Mouse (Mus musculus) monocyte, adult 2 months (primary cell): Measurements from ENCODE around the gene Patl2.
"Not testable (repeated sequence)": the region's sequence is repeated elsewhere in the genome, so short reads cannot be mapped to it uniquely, and the experiment has no call there.

Experiments
- DNase-seq, 2 experiments: peaks; one replicate each; pipeline ENCODE4 v3.0.0; 2022; ENCODE audit warnings: low spot score in 2 of 2, low read depth in 1 of 2

Patl2 gene

DNA sequence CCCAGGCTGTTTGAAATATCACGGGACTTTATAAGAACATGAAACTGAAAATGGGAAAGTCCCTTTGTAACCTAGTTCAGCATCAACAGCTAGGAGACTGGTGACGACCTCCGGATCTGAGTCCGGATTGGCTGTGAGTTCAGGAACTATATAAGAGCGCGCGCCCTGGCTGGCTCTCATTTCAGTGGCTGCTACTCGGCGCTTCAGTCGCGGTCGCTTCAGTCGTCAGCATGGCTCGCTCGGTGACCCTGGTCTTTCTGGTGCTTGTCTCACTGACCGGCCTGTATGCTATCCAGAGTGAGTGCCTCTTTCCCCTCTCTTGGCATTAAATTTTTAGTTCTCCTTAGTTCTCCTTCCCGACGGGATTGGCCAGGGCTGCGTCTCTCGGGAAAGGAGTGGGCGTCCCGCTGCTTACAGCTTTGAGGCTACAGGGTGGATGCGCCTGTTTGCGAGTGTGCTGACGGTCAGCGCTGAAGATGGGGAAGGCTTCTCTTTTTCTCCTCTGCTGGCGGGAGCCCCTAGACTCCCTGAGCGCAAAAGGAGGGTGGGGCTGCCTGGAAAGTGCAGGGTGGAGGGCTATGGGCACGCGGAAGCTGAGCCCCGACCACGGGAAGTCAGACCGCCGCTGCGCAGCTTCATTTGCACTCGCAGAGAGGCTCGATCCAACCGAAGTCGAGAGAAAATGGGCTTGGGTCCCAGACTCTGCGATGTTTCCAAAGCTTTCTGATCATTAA, 38.3 kb downstream of the Patl2 start, which contains the start of gene B2m:
TSS of gene B2m (plus strand) at position 179 of the 734 bp plus-strand sequence.
- peak; percentile 92 to 93 for DNase-seq

DNA sequence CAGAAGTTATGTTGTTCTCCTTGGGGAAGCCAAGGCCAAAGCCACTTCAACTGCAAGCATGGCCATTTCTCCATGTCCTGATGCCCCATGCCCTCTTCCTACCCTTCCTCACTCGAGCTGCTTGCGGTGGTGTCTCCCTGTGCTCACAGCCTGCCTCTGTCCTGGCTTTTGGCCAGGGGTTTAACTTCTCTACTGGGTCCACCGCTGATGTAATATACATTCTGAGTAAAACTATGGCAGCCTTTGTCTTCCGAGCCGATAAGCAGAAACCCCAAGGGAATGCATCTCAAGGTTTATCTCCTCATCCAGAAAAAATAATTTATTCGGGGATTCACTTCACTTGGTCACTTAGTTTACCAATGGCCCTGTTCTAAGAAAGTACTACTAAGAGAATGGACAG, 39.3 kb downstream of the Patl2 start:
- DNase-seq, result peak in 1 of 2 experiments; percentile 46

DNA sequence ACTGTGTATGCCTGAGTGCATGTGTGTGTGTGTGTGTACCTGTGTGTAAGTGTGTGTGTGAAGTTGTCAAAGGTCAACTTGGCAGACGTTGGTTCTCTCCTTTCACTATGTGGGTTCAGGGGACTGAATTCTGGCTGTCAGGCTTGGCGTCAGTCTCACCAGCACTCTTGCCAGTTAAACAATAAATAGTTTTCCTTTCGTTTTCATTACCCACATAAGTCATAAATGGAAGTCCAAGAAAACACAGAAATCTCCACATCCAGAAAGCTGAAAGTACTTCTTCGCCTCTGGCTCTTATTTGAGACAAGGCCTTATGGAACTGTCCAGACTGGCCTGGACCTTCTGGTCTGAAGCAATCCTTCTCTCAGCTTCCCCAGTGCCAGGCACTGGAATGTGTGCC, 40.2 kb downstream of the Patl2 start:
- no peak for DNase-seq

DNA sequence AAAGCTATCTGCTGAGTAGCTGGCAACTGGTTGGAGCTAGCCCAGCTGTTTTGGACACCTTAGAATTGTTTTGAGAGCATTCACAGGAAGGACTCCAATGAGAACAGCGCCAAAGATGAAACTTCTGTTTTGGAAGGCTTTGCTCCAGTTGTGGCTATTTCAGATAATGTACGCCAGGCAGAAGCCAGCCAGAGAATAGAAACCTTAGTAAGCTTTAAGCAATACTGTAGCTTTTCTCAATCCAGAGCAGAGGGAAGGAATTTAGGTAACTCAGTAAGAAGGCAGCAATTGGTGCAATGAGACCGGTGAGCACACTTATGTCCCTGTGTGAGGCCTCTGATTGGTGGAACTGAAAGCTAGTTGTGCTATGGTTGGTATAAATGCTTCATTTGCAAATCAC, 42.9 kb downstream of the Patl2 start:
- no peak for DNase-seq

DNA sequence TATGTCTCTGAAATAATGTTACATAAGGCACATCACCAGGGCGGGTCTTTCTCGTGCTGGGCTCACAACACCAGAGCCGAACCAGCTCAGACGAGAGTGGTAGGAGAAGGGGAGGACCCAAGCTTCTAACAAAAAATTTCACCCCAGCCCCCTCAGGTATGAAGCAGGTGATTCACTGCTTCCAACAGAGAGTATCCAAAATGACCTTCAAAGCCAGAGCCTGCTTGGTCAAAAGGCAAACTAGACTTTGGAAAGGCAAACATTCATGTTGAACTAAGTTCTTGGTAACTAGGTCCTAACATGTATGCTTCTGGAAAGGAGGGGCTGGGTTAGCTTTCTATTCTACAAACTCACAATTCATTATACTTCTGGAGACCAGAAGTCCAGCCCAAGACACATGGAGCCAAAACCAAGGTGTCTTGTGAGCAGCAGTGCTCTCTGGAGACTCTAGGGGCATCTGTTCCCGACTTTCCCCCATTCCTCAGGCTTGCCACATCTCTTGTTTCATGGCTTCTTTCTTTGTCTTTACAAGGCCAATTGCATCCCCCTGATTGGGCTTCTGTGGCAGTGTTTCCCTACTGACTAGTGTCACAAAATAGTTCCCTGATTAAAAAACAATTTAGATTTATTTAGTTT, 44.5 kb downstream of the Patl2 start:
- no peak for DNase-seq

DNA sequence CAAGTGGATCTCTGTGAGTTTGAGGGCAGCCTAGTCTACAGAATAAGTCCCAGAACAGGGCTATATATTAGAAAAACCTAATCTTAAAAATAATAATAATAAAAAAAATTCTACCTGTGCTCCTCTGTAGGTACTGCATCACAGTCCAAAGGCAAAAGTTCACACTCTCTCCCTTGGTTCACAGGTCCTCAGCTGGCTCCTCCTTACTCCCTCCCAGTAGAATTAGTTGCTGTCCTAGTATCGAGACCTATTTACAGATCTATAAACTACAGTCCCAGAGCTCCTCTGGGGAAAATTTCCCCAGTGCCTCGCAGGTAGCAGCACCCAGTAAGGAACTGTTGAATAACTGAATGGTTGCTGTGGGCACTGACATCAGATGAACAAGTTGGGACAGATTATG, 45.2 kb downstream of the Patl2 start:
- no peak for DNase-seq

DNA sequence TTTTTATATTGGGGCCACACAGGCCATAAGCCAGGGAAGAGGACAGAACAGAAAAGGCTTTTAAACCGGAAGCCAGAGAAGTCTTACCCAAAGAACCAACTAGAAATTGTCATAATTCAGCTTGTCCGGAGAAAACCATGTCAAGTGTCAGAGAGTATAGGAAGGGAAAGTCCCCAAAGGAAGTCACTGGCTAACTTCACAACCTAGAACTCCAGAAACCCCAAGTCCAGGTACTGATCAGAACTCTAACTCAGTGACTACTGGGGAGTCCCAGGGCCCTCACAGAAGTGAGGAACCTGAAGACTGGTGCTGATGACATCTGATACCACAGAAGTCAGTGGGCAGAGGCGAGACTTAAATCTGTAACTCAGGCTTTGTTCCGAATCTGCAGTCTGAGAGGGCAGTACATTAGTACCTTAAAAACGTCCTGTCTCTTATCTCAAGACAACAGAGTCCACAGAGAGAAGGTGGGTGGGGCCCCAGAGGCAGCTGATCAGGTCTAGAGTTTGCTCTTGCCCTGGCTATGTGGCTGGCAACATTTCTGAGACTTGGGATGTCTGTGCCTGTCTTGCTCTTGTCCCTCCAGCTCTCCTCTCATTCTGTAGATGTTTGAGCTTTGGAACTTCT, 48.0 kb downstream of the Patl2 start:
- DNase-seq, result no peak

DNA sequence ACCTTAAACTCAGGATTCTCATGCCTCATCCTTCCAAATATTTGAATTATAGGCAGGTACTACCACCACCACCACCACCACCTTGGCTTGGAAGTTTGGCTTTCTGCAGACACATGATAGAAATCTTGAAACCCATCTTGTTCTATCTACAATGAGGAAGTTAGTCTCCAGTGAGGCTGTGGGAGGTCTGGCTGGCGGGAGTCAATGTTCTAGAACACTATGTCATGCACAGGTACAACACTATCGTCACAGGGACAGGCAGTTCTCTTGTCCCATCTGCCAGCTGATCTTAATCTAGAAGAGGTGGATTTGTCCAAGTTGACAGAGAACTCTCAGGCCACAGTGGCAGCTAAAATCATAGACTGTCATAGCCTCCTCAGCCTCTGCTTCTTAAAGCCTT, 53.4 kb downstream of the Patl2 start:
- no peak for DNase-seq

DNA sequence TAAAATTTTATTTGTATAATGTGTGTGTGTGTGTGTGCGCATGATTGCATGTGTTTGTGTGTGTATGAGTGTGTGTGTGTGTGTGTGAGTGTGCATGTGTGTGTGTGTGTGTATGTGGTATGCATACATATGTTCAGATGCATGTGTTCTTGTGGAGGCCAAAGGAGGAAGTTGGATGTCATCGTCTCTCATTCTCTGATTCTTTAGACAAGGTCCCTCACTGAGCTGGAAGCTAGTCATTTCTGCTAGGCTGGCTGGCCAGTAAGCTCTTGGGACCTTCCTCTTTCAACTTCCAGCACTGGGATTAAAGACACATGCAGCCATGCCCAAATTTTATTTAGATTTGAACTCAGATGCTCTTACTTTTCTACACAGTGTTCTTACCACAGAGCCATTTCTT, 53.9 kb downstream of the Patl2 start:
- no peak for DNase-seq

DNA sequence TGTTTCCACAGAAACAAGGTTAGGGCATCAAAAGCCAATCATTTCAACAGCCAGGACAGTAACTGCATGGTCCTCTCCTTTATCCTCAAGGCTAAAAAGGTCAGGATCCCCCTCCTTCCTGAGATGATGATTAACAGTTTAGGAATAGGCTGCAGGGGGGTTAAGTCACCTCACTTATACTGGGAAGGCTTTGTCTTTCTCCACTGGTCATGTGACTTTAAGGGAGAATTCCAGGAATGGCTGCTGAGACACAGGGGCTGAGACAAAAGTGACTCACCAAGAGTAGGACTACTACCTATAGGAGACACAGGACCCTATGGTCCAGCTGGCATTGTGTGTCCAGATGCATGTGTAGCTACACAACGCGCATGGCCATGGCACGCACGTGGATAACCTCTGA, 58.4 kb downstream of the Patl2 start:
- DNase-seq, result no peak

DNA sequence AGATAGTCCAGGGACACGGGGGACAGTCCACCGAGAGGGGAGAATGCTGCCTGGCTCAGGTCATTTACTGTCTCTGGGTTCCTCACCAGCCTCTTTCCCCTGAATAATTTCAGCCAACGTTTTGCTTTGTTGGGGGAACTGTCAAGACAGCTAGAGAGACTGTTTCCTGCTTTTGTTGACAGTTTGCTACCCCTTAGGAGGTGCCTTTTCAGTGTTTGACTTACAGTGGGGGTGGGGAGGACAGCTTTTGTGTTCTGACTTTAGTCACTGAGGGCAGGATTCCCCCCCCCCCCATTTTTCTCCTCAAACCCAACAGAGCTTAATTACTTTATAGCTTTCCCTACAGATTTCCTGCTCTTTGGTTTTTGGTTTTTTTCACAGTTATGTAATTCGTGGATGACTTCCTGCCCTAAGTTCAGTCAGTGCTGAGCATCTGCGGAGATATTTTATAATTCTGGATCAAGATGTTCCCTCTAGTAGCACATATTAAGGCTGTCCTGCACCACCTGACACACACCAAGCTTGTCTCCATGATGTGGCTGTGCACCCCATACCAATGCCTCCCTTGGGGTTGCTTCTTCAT, 59.1 kb downstream of the Patl2 start:
- DNase-seq, result no peak

DNA sequence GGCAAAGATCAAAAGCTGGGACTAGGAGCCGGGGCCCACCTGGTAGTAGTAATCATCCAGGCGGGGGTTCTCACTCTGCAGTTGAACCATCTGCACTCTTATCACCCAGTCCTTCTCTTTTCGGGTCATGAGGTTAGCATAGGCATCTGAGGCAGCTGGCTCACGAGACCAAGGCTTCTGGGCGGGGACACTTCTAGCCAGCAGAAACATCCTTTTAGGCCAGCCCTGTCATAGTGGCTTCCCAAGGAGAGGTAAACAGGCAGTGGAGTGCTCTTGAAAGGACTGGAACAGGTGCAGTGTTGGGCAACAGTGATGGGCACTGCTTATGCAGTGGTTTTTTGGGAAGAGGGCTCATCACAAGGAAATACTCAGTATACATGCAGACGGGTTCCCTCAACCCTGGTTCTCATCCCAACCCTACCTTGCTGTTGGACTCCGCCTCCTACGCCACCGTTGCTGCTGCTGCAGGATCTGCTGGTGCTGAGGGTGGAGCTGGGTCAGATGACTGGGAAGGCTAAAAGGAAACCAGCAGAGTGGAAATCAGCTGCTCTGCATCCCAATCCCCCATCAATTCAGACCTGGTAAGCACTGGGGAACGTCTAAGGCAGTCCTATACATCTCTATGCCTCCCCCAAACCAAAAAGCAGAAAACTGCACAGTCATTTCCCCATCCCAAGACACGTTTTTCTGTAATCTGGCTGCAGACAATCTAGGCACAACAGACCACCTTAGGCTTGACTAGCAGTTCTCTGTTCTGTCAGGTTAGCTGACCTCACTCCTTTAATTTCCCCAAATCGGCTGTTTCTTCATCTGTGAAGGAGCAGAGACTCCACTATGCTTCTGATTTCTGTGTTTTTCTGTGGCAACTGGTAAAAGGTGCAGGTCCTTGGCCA, 60.1 kb downstream of the Patl2 start:
- DNase-seq, result no peak

DNA sequence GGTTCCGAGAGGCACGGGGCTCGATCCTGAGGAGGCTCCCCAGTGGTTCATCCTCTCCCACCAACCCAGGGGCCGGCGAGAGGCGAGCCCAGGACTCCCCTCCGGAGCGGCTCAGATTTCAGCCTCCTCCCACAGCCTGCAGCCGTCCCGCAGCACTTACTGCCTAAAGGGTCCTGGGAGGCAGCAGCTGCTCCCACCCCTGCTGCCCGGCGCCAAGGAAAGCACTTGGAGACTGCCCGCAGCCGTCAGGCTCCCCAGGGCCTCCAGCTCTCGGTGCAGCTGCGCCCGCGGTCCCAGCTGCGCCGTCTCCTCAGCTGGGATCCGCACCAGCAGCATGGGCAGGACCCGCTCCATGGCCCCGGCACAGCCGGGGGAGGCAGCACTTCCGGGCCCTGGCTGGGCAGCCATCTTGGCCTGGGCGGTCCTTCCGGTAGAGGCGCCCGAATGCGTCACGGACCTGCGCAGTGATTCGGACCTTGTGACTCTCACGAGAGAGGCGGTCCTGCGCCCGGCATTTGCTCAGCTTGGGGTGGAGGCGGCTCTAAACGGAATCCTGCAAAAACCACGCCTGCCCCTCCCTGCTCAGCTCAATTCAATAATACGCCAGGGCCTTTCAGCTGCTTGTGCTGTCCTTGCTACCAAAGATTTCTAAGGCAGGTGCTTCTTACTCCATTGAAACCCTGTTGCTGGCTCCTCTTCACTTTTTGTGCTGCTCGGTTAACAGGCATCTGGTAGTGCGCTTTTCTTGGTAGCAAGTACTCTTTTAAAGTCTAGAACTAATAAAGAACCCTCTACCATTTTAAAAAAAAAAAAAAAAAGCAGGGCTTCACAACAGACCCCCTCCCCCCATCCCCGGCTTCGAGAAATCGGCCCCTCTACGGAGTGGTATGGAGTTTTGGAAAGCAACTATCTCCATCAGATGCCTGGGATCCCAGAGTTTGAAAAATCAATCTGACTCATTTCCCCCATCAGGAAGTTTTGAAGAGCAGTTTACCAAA, 67.7 kb downstream of the Patl2 start, which contains the start of gene Spg11:
TSS of gene Spg11 (minus strand) at position 426 of the 998 bp plus-strand sequence.
- peak; percentile 91 to 98 for DNase-seq

DNA sequence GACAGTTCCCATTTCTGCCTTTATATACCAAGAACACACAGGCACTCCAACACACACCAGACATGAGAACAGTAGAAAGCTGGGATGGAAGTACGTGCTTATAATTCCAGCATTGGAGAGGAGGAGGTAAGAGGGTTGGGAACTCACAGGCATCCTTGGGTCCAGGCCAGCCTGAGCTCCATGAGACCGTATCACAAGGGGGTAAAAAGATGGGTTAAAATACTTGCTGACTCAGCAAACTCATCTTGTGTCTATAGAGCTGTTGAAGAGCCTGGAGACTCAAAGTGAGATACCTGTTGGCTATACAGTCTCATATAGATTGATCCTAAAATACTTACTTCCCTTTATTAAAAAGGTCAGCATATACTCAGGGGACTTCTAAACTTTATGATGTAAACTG, 69.1 kb downstream of the Patl2 start:
- no peak for DNase-seq

DNA sequence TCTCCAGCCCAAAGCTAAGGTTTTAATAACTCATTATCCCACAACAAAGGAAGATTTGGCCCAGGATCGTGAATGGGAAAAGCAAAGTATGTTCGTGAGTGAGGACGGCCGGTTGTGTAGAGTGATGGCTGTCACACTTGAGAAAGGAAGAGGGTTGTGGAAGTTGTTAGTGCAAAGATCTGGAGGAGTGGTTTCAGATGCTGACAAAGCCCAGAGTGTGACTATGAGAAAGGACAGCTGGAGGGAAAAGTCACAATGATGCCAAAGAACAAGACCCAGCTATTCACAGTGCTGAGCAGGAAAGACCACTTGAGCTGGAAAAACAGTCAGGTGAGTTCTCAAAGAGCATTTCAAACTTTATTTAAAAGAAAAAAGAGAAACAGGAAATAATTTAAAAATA, 76.3 kb downstream of the Patl2 start:
- no peak for DNase-seq

DNA sequence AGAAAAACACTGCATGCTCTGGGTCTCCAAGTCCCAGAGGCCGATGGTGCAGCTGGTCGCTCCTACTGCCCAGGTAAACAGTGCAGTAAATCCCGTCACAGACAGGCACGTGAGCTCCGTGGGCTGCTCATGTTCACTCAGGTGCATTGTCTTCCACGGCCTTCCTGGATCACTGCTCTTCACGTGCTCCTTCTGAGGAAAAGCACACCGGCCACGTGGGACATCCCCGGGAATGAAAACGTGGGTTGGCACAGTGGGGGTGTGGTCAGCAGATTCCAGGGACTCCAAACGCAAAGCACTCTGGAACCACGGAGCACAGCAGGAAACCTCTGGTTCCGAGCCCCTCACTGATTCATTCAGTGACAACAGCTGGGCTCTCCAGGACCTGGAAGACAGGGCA, 77.9 kb downstream of the Patl2 start:
- DNase-seq, result no peak

DNA sequence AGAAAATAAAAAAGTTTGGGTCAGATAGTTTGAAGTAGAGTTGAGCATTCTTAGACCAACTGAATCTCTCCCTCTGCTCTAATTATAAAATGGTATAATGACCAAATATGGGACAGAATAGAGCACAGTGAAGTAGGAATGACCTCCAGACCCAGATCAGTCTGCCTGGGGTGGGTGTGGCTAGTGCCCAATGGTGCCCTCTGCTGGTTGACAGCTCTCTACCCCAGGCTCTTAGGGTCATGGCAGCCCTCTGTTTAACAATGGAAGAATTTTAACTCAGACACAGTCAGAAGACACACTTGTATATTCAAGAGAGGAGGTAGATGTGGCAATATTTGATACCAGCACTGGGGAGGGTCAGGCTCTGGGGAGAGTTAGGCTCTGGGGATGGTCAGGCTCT, 83.9 kb downstream of the Patl2 start:
- no peak for DNase-seq

DNA sequence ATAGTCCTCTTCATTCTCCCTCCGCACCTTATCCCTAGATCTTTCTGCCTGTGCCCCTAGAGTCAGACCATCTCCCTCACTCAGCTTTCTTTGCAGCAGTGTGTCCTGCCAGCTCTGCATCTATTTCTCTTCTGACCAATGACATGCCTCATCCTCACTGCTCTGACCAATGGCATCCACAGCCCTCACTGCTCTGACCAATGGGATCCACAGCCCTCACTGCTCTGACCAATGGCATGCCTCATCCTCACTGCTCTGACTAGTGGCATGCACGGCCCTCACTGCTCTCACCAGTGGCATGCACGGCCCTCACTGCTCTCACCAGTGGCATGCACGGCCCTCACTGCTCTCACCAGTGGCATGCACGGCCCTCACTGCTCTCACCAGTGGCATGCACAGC, 88.3 kb downstream of the Patl2 start:
- not testable (repeated sequence) for DNase-seq

DNA sequence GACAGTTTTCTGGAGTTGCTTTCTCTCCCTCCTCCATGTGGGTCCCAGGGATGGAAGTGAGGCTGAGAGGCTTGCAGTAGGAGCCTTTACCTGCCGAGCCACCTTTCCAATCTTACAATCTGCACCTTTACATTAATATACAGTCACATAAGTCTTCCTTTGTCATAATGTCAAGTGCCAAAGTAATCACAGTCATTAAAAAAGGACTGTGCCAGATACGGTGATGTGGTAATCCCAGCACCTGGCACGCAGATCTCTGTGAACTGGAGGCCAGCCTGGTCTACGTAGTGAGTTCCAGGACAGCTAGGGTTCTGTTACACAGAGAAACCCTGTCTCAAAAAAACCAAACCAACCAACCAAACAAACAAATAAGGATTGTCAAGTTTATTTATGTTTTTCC, 92.1 kb downstream of the Patl2 start:
- no peak for DNase-seq

DNA sequence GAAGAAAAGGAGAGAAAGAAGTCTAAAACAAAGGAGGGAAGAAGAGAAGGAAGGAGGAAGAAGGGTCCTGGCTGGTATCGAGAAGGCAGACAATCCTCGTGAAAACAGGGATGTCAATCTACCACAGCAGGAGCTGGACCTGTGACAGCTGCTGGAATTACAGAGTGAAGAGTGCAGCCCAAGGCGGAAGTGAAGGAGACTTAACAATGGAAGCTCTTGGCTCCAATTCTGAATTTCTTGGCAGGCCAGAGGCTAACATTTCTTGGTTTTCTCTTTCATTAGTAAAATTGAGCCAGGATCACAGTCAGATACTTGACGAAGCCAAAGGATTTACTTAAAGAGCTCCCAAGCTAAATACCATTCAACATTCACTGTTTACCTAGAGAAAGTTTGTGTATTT, 99.5 kb downstream of the Patl2 start:
- DNase-seq, result no peak
